Mouse (Mus musculus) hematopoietic stem cell, adult 5-6 weeks (primary cell): ENCODE measurements around the gene Tnrc18. TPM values are rescaled to one million over a fixed set of nuclear protein-coding genes. Genes with fewer than 3 reads are reported as not detected.
"Not testable (repeated sequence)": the region's sequence is repeated elsewhere in the genome, so short reads cannot be mapped to it uniquely, and the experiment has no call there.

Source experiments
- ATAC-seq, 2 experiments: fragments of 125-278 bp in 1 of 2; replicated peaks in 1 of 2; 2 replicates each; pipeline ENCODE4 v1.8.0; 2016 to 2017; ENCODE audit warnings: inconsistent platforms in 2 of 2, mild to moderate bottlenecking in 2 of 2, moderate number of reproducible peaks in 2 of 2, low read depth in 1 of 2, moderate TSS enrichment in 1 of 2; ENCODE audit not compliant: low FRiP score in 2 of 2, poor library complexity in 2 of 2, severe bottlenecking in 2 of 2, insufficient read depth in 1 of 2, low TSS enrichment in 1 of 2
- total RNA-seq: library from RNA; stranded (forward); fragments of 172-1452, 232-1000 nt; gene quantifications from 2 replicates; pipeline ENCODE4 v1.2.3, GENCODE M21; 2017

Tnrc18 gene
- 12.9 and 21.4 TPM in 2 replicates for total RNA-seq

DNA sequence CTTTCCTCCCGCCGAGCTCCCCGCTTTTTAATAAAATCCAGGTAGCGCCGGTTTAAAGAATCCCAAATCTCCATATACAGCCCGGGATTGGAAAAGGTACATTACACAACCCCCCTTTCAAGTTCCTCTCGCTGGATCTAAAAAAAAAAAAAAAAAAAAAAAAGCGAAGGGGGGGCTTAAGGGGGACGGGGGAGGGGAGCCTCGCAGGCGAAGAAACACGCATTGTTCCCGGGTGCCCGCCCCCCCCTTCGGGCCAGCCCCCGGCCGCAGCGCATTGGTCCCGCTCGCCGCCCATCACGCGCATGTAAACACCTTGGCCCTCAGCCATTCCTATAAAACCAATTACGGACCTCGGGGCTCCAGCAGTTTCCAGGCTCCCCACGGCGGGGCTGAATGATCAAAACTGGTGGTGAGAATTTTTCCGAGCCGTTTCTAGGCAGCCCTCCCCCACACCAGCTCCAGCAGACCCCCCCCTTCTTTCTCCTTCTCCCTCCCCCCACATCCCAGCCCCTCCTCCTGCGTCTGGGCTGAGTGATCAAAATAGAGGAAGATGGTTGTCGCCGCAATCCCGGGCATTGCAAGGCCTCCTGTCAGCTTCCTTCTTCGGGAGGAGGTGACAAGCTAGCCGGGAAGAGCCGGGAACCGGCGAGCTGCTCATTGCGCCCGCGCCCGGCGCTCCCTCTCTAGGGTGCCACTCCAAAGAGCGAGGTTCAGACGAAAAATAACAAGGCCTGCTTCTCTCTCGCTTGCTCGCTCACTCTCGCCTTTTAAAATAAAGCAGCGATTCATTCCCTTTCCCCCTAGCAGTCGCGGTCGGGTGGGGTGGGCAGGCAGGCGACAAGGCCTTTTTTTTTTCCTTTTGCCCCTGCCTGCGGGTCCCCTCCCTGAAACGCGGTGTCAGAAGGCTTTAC is at the start of gene Tnrc18:
Gene Tnrc18 (minus strand): TSS at position 139 of the 911 bp plus-strand sequence.
- ATAC-seq: peak; percentile 33 to 35

DNA sequence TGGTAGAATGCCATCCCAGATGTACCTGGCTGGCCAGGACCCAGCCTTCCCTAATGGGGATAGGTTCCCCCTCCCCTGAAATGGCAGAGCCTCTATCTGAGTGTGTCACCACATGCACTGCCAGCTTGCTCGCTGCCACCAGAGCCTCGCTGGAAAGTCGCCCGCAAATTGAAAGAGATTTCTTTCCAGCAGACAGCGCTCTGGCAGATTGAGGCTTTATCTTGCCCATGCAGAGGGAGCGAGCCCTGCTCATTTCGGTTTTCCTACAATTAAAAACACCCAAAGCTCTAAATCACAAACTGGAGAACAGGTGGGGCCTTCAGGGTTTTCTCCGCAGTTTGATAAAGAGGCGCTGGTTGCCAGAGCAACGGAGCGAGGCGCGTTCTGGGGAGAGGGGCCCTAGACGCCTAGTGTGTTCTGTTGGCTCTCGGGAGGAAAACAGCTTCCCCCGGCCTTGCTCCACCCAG is 40.3 kb upstream of the Tnrc18 start:
- peak; percentile 49 to 51 for ATAC-seq

DNA sequence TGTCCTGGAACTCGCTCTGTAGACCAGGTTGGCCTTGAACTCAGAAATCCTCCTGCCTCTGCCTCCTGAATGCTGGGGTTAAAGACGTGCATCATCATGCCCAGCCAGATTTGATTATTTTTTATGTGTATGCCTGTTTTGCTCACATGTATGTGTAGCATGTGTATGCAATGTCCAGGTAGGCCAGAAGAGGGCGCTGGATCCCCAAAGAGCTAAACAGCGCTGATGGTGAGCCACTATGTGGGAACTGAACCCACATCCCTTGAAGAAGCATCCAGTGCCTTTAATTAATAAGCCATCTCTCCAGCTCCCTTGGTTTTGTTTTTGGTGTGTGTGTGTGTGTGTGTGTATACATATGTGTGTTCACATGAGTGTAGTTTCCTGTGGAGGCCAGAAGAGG is 38.9 kb upstream of the Tnrc18 start:
- no peak for ATAC-seq

DNA sequence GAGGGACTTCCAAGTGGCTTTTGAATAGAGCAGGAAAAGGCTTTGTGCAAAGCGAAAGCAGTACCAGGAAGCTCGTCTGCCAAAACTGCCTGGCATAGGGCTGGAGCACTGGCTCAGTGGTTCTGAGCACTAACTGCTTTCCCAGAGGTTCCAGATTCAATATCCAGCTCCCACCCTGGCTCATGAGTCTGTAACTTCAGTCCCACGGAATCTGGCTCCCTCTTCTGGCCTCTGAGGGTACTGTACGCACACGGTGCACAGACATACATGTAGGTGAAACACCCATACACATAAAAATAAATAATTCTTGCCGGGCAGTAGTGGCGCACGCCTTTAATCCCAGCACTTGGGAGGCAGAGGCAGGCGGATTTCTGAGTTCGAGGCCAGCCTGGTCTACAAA is 37.4 kb upstream of the Tnrc18 start:
- ATAC-seq: no peak

DNA sequence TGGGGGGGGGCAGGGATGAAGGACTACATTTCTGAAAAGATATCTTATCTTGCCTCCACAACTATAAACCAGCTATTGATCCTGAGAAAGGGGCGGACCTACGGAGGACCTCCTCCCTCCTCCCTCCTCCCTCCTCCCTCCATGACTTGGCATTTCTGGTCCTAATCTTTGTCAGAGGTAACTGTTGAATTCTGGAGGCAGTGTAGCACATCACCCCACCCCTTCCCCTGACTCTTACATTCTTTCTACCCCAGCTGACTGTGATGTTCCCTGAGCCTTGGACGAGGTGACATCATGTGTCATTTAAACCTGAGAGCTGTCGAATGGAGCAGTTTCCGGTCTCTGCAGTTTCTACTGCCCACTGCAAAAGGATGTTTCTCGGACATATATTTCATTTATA is 36.1 kb upstream of the Tnrc18 start:
- ATAC-seq: no peak

DNA sequence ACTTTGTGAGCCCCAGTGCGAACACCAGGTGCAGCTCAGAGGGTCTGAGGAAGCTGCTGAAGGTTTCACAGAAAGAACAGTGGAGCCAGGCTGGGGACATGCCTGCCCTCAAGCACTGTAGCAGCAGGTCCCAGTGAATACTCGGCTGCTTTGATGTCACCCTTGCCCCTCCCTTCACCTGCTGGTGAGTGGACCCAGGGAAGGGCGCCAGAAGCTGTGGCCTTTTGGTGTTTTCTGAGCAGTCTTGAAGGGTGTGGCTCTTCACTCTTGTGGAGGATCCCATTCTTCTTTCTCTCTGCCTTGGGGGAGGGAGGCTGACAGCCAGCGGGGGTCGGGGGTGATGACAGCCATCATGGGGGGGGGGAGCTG is 34.2 kb upstream of the Tnrc18 start:
- ATAC-seq: no peak

DNA sequence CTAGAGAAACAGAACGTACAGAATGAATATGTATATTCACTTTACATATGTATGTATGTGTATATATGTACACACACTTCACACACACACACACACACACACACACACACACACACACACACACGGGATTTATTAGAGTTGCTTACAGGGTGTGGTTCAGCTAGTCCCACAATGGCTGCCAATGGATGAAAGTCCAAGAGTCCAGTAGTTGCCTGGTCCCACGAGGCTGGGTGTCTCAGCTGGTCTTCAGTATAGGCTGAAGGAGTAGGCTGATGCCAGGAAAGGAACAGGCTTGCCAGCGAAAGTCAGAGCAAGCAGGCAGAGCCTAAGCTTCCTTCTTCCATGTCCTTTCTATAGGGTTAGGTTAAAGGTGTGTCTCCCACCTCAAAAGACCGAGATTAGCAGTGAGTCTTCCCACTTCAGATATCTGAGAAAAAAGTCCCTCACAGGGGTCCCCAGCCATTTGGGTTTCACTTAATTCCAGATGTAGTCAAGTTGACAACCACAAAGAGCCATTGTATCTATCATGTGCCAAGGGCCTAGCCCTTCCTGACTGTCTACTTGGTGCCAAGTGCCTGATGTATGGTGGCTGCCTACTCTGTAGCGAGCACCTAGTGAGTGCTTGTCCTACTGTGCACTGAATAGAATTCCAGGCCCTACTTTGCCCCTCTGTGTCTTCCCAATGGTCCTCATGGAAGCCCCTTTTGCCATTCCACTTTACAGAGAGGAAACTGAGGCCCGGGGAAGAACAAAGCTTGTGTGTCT is 33.6 kb upstream of the Tnrc18 start:
- ATAC-seq: no peak

DNA sequence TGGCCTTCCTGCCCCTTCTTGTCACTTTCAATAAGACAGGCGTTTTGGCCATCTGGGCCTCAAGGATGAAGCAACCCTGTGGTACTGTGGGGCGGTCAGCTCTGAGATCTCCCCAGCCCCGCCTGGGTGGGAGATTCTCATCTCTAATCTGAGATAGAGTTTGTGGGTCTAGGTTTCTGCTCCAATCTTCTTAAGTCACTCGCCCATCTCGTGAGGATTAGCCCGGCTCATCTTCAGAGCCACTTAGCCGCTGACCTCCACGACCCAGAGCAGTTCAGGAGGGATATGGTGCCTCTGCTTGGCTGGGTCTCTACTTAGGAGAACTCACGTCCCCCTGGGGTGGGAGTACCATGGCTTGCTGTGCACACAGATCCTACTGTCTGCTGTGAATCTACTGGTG is 33.0 kb upstream of the Tnrc18 start:
- ATAC-seq: no peak

DNA sequence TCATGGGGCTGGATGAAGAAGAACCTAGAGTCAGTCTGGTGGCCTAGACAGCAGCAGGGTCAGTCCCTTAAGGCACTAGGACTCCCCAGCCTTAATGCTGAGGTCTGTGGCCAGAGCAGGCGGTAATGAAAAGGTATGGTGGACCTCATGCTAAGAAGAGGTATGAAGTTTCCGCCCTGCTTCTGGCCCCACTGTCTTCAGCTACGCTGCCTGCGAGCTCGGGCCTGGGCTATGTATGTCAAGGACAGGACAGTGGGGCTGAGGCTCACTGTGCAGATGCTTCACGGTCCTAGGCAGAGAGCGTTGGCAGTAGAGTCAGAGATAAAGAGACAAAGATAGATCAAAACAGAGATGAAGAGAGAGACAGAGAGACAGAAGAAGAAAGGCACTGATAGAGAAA is 31.4 kb upstream of the Tnrc18 start:
- no peak for ATAC-seq

DNA sequence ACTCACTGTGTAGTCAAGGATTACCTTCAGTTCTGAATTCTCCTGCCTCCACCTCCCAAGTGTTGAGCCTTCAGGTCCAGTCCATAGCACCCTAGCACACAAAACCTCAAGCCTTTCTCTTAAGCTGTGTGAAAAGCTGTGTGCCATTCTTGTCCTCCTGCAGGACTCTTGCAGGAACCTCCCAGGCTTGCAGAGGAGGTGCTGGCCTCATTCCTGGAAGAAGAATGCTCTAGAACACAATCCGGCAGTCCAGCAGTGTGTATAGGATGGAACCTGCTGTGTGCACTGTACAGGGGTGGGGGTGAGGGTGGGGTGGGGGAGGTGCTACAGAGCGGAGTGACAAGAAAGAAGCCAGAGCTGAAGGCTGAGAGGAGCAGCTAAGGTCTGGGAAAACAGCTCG is 30.7 kb upstream of the Tnrc18 start:
- ATAC-seq: no peak

DNA sequence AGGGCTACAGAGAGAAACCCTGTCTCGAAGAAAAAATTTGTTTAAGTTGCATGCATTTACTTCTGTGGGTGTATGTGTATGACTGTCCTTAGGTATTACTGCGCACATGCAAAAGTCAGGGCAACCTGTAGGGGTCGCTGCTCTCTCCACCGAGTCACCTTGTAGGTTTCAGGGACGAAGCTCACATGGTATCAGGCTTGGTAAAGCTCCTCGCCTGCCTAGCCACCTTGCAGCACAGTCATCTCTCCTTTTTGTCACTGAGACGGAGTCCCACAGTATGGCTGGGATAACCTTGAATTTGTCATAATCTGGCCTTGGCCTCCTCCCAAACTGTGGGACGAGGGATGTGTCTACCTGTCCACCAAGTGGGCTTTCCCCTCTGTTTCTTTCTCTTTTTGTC is 27.0 kb upstream of the Tnrc18 start:
- ATAC-seq: no peak

DNA sequence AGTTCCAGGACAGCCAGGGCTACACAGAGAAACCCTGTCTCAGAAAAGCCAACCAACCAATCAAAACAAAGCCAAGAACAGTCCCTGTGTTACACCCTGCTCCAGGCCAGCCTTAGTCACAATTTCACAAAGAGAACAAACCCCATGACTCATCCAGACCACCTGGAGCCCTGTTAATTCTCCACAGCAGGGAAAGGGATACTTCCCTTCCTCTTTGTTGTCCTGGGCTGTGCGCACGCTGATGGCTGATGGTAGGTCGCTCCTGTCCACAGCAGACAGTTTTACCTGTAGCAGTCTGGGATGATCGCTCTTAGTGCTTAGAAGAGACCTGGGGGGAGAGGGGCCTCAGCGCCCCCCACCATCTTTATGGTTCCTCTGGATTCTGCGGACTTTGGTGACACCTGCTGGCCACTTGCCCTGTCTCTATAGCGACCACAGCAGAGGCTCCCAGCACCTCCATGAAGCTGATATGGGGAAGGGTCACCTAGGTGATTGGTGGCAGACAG is 24.7 kb upstream of the Tnrc18 start:
- no peak; a peak in 1 of 4 replicates for ATAC-seq

DNA sequence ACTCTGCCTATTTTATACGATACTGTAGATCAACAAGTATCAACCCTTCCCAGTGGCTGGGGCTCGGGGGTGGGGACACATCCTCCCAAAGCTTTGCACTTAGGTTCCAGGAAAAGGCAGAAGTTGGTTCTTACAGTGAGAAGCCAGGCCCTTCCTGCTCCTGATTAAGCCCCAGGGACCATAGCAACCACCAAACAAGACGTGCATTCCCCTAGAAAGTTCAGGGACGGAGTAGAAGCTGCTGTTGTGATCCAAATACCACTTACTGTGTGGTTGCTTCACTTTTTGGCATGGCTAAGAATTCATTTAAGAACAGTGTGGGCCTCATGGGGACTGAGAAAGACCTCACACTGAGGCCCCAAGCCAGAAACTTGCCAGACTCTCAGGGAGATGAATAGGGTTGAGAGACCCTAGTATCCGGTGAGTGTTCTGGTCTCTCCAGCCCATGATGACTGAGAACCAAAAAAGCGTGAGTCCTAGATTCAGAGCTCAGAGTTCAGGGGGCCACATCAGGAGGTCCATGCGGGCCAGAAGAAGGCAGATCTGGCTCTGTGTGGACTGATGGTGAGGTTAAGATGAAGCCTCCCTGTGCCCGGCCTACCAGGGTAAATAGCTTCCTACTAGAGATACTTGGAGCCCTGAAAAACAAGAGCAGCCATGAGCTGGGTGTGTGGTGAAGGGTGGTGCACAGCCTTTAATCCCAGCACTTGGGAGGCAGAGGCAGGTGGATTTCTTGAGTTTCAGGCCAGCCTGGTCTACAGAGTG is 24.1 kb upstream of the Tnrc18 start:
- ATAC-seq: no peak

DNA sequence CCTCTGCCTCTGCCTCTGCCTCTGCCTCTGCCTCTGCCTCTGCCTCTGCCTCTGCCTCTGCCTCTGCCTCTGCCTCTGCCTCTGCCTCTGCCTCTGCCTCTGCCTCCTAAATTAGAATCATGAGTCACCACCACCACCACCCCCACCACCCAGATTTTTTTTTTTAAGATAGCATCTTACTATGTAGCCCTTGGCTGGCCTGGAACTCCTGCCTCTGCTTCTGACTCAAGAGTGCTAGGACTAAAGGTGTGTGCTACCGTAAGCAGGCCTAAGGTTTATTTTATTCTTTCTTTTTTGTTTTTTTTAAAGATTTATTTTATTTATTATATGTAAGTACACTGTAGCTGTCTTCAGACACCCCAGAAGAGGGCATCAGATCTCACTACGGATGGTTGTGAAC is 20.0 kb upstream of the Tnrc18 start:
- not testable (repeated sequence) for ATAC-seq

DNA sequence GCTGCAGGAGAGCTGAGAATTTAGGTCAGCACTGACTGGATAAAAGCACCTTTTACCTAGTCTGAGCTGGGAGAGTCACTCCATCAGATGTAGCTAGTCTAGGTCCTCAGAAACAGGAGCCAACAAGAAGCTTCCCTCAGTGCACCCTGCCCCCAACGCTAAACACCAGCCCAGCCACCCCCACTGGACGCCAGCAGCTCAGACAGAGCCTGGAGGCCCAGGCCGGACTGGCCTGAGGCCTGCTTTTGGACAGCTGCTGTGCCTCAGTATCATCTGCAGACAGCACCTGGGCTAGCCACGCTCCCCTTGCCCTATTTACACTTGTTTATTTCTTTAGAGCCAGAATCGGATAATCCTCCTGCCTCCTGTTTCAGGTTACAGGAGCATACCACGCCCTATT is 19.4 kb upstream of the Tnrc18 start:
- no peak for ATAC-seq

DNA sequence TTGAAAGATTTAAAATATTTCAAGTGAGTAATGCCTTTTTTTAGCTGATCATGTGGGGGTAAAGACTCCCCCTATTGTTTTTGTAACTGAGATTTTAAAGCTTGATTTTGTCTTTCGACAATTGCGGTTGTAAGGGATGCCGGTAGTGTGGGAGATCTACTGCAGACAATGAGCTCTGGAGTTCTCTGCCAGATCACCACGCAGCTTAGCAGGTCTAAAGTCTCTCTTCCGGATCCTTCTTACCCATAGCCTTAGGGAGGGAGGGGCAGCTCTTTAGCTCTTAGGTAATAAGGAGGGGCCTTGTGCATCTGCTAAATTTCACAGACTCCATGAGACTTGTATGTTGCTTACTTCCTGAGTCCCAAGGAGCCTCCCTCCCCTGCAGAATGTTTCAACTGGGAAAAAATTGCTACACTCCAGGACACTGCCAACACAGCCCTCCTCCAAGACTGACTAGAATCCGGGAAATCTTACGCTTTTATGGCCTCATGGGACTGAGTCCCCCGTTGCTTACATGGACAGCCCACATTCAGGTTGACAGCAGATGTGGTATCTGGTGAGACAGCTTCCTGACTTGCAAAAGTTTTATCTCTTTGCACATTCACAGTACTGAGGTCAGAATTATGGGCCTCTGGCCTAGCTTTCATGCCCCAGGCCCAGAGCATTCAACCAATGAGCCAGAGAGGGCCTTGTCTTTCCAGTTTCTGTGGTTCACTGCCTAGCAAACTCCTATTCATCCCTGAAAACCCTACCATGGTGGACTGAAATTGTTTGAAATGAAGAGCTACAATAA is 16.4 kb upstream of the Tnrc18 start:
- no peak for ATAC-seq

DNA sequence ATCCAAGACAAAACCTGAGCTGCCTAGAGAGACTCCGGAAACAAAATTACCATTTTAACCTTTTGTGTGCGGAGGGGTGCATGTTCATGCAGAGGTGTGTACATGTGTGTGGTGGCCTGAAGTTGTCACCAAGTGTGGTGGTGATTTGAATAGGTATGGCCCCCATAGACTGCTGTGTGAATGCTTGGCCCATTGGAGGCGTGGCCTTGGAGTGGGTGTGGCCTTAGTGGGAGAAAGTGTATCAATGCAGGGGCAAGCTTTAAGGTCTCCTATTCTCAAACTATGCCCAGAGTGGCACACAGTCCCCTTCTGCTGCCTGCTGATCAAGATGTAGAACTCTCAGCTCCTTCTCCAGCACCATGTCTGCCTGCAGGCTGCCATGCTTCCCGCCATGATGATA is 8.7 kb upstream of the Tnrc18 start:
- no peak for ATAC-seq
